Mouse (Mus musculus) left cerebral cortex, postnatal 10 days (tissue): ENCODE measurements at regions not wholly inside any gene's neighbourhood (a gene's known extent, or its start where the extent isn't known, plus 50 kb on each side); places are given as distances from the start of the nearest gene placed in this dataset.
"Not testable (repeated sequence)": the region's sequence is repeated elsewhere in the genome, so short reads cannot be mapped to it uniquely, and the experiment has no call there.

ENCODE experiments used
- DNase-seq, 2 experiments: peaks; one replicate each; pipeline ENCODE4 v3.0.0; 2021 to 2022; ENCODE audit warnings: low spot score in 2 of 2, mixed read lengths in 1 of 2; ENCODE audit errors: extremely low spot score in 1 of 2
- intact Hi-C: fragments of 180-260 bp; cut with DNase I; formaldehyde crosslinking; loops from one replicate; pipeline ENCODE4 v1.15.1; 2025

GRCm38 (mm10) chr2:3864872-3865271, 152.6 kb upstream of the Frmd4a start:
- intact Hi-C loops, result no loop called here
- no peak for DNase-seq

- DNase-seq, intact Hi-C loops: not testable (repeated sequence)
Measured at GRCm38 (mm10) chr2:3866736-3867135, 150.8 kb upstream of the Frmd4a start.

- intact Hi-C loops, result no loop called here
- no peak for DNase-seq
Measured at GRCm38 (mm10) chr2:3869701-3870100, 147.8 kb upstream of the Frmd4a start.

GRCm38 (mm10) chr2:3871748-3872147, 145.8 kb upstream of the Frmd4a start:
- no peak for DNase-seq
- intact Hi-C loops, result no loop called here

GRCm38 (mm10) chr2:3887000-3887399, 130.5 kb upstream of the Frmd4a start:
- DNase-seq, result no peak
- intact Hi-C loops, result loop anchor here (5.0 kb wide), 1 partner anchor 130 kb away; the partner anchor contains the start of gene Frmd4a

- no peak for DNase-seq
- intact Hi-C loops, result loop anchor here (5.0 kb wide), 1 partner anchor 129 kb away; the partner anchor contains the start of gene Frmd4a
Measured at GRCm38 (mm10) chr2:3887845-3888433, 129.6 kb upstream of the Frmd4a start.

GRCm38 (mm10) chr2:3889381-3889780, 128.1 kb upstream of the Frmd4a start:
- intact Hi-C loops, result loop anchor here (5.0 kb wide), 1 partner anchor 128 kb away; the partner anchor contains the start of gene Frmd4a
- DNase-seq, result no peak

GRCm38 (mm10) chr2:3890462-3890861, 127.1 kb upstream of the Frmd4a start:
- intact Hi-C loops, result no loop called here
- DNase-seq, result no peak

- intact Hi-C loops, result no loop called here
- no peak for DNase-seq
Measured at GRCm38 (mm10) chr2:3907026-3907425, 110.5 kb upstream of the Frmd4a start.

- no peak for DNase-seq
- intact Hi-C loops, result no loop called here
Measured at GRCm38 (mm10) chr2:3908192-3908591, 109.3 kb upstream of the Frmd4a start.

- intact Hi-C loops, result no loop called here
- no peak for DNase-seq
Measured at GRCm38 (mm10) chr2:3910086-3910891, 107.2 kb upstream of the Frmd4a start.

GRCm38 (mm10) chr2:3915141-3915540, 102.4 kb upstream of the Frmd4a start:
- no peak for DNase-seq
- intact Hi-C loops, result no loop called here

GRCm38 (mm10) chr2:3916365-3916764, 101.2 kb upstream of the Frmd4a start:
- DNase-seq, result no peak
- intact Hi-C loops, result no loop called here

- no peak for DNase-seq
- intact Hi-C loops, result no loop called here
Measured at GRCm38 (mm10) chr2:3918156-3918555, 99.4 kb upstream of the Frmd4a start.

GRCm38 (mm10) chr2:3919893-3920292, 97.6 kb upstream of the Frmd4a start:
- no peak for DNase-seq
- intact Hi-C loops, result loop anchor here (10.0 kb wide), 1 partner anchor 105 kb away; no protein-coding TSS in a partner anchor

GRCm38 (mm10) chr2:3921084-3921483, 96.4 kb upstream of the Frmd4a start:
- intact Hi-C loops, result loop anchor here (10.0 kb wide), 1 partner anchor 106 kb away; no protein-coding TSS in a partner anchor
- DNase-seq, result not testable (repeated sequence)

- intact Hi-C loops, result loop anchor here (10.0 kb wide), 1 partner anchor 108 kb away; no protein-coding TSS in a partner anchor
- no peak for DNase-seq
Measured at GRCm38 (mm10) chr2:3922739-3923138, 94.8 kb upstream of the Frmd4a start.

GRCm38 (mm10) chr2:3924696-3925095, 92.8 kb upstream of the Frmd4a start:
- no peak for DNase-seq
- intact Hi-C loops, result loop anchor here (10.0 kb wide), 1 partner anchor 110 kb away; no protein-coding TSS in a partner anchor

- DNase-seq, result no peak
- intact Hi-C loops, result loop anchor here (10.0 kb wide), 1 partner anchor 110 kb away; no protein-coding TSS in a partner anchor
Measured at GRCm38 (mm10) chr2:3925199-3925598, 92.3 kb upstream of the Frmd4a start.

- DNase-seq, result no peak
- intact Hi-C loops, result loop anchor here (10.0 kb wide), 1 partner anchor 111 kb away; no protein-coding TSS in a partner anchor
Measured at GRCm38 (mm10) chr2:3926129-3926528, 91.4 kb upstream of the Frmd4a start.
